ENCODE assay signal across 24 mouse cellular contexts in genomic region chr16:34844783-34845182, GRCm38 (mm10).
DNase-seq lines count a peak whose midpoint lies in the region; ATAC-seq and TF ChIP-seq lines count a peak whose summit lies in the region.
"Had no signal": no experiment of that assay in that cellular context is flagged by ENCODE, and none has a peak within 500 bp of the region (broad histone marks: within the 10 kb centered on the region; RNA-seq: fewer than 3 reads in every experiment).

No protein-coding gene starts in this region.

- TF ChIP-seq CTCF in forebrain, postnatal 0 days (IDR thresholded peaks at IDR 0.05; ENCODE audit: low read depth): 0 out of 2 replicates have a peak, but pooled peaks have one; percentile 2

- H3K9ac ChIP-seq in forebrain, embryonic 14.5 days (ENCODE audit: low read length): no peak overlapping the region
- no peak overlapping the region for H3K9ac ChIP-seq in forebrain, postnatal 0 days
- H3K9ac ChIP-seq in forebrain, embryonic 13.5 days: no peak overlapping the region
- no peak overlapping the region for H3K9ac ChIP-seq in midbrain, embryonic 16.5 days (ENCODE audit: low read depth, low read length)
- H3K9ac ChIP-seq in midbrain, embryonic 13.5 days (replicated peaks): no peak overlapping the region
- H3K9ac ChIP-seq: embryonic facial prominence, embryonic 13.5 days; embryonic facial prominence, embryonic 15.5 days had no signal

- no peaks in the 10 kb centered on the region for H3K4me1 ChIP-seq in forebrain, embryonic 14.5 days (ENCODE audit: control insufficient read depth, insufficient read depth, low read length)
- H3K4me1 ChIP-seq in forebrain, embryonic 10.5 days: peaks cover 12% of the 10 kb centered on the region
- no peaks in the 10 kb centered on the region for H3K4me1 ChIP-seq in forebrain, postnatal 0 days (ENCODE audit: insufficient read depth)
- no peaks in the 10 kb centered on the region for H3K4me1 ChIP-seq in forebrain, embryonic 13.5 days
- no peaks in the 10 kb centered on the region for H3K4me1 ChIP-seq in midbrain, embryonic 16.5 days (ENCODE audit: control insufficient read depth, insufficient read depth, low read length)
- 0 out of 2 replicates have a peak, but pooled peaks cover 3% of the 10 kb centered on the region for H3K4me1 ChIP-seq in midbrain, embryonic 13.5 days (replicated peaks)

- H3K4me3 ChIP-seq in forebrain, embryonic 14.5 days (ENCODE audit: low read depth, low read length): no peak overlapping the region
- no peak overlapping the region for H3K4me3 ChIP-seq in forebrain, embryonic 10.5 days
- no peak overlapping the region for H3K4me3 ChIP-seq in forebrain, postnatal 0 days (ENCODE audit: low read depth, low read length)
- H3K4me3 ChIP-seq in forebrain, embryonic 13.5 days: no peak overlapping the region
- H3K4me3 ChIP-seq in midbrain, embryonic 16.5 days (ENCODE audit: low read depth, low read length): no peak overlapping the region
- no peak overlapping the region for H3K4me3 ChIP-seq in midbrain, embryonic 13.5 days (replicated peaks)
- H3K4me3 ChIP-seq: embryonic facial prominence, embryonic 13.5 days; embryonic facial prominence, embryonic 15.5 days; erythroblast, embryonic 14.5 days had no signal

- DNase-seq in forebrain, embryonic 14.5 days (ENCODE audit: low spot score): peak; percentile 7
- no peak for DNase-seq in forebrain, embryonic 10.5 days (ENCODE audit: extremely low spot score, low spot score)
- DNase-seq in forebrain, postnatal 0 days: peak; percentile 36
- DNase-seq: adrenal gland, adult 8-10 months; adrenal gland, postnatal 14 days; adrenal gland, postnatal 36 days; B cell, adult 2 months; cerebellum, adult 11 months; cerebellum, adult 18-20 months; cerebellum, adult 8-10 months; cerebellum, adult 9-11 months; cerebellum, postnatal 14 days; cerebellum, postnatal 36 days; embryo, embryonic 11 days had no signal

- no peaks in the 10 kb centered on the region for H3K36me3 ChIP-seq in forebrain, embryonic 14.5 days (ENCODE audit: control insufficient read depth, insufficient read depth, low read length)
- no peaks in the 10 kb centered on the region for H3K36me3 ChIP-seq in forebrain, embryonic 10.5 days (replicated peaks)
- no peaks in the 10 kb centered on the region for H3K36me3 ChIP-seq in forebrain, postnatal 0 days (ENCODE audit: insufficient read depth)
- no peaks in the 10 kb centered on the region for H3K36me3 ChIP-seq in forebrain, embryonic 13.5 days (ENCODE audit: poor library complexity, severe bottlenecking)
- no peaks in the 10 kb centered on the region for H3K36me3 ChIP-seq in midbrain, embryonic 16.5 days (ENCODE audit: control insufficient read depth, insufficient read depth, low read length)
- H3K36me3 ChIP-seq in midbrain, embryonic 13.5 days: no peaks in the 10 kb centered on the region
- H3K36me3 ChIP-seq: embryonic facial prominence, embryonic 13.5 days; embryonic facial prominence, embryonic 15.5 days; G1E had no signal

- whole genome bisulfite sequencing in forebrain, embryonic 14.5 days: 55% methylated on average over 6 of the region's 6 CpGs
- 82% methylated on average over 6 of the region's 6 CpGs for WGBS in forebrain, embryonic 10.5 days
- WGBS in forebrain, postnatal 0 days: 47% methylated on average over 6 of the region's 6 CpGs
- 61% methylated on average over 6 of the region's 6 CpGs for WGBS in forebrain, embryonic 13.5 days
- WGBS in midbrain, embryonic 16.5 days: 36% methylated on average over 6 of the region's 6 CpGs
- WGBS in midbrain, embryonic 13.5 days: 52% methylated on average over 6 of the region's 6 CpGs

- H3K4me2 ChIP-seq in forebrain, embryonic 14.5 days (ENCODE audit: low read length): no peak overlapping the region
- H3K4me2 ChIP-seq in forebrain, postnatal 0 days (ENCODE audit: low read depth): no peak overlapping the region
- no peak overlapping the region for H3K4me2 ChIP-seq in forebrain, embryonic 13.5 days
- no peak overlapping the region for H3K4me2 ChIP-seq in midbrain, embryonic 16.5 days (ENCODE audit: low read length)
- H3K4me2 ChIP-seq in midbrain, embryonic 13.5 days (replicated peaks): no peak overlapping the region
- H3K4me2 ChIP-seq: embryonic facial prominence, embryonic 13.5 days; embryonic facial prominence, embryonic 15.5 days had no signal

- ATAC-seq in forebrain, embryonic 14.5 days: no peak
- ATAC-seq in forebrain, postnatal 0 days: peak; percentile 84
- no peak for ATAC-seq in forebrain, embryonic 13.5 days
- ATAC-seq in midbrain, embryonic 16.5 days: peak; percentile 58; the same call in 1 of the 2 replicates
- ATAC-seq in midbrain, embryonic 13.5 days: no peak
- ATAC-seq: activated CD4-positive, CD25-positive, alpha-beta regulatory T cell, adult 4 months; CD4-positive, CD25-positive, alpha-beta regulatory T cell, adult 4 months; Patski had no signal

- no peaks in the 10 kb centered on the region for H3K27me3 ChIP-seq in forebrain, embryonic 14.5 days (replicated peaks; ENCODE audit: control insufficient read depth, insufficient read depth, low read length)
- H3K27me3 ChIP-seq in forebrain, embryonic 10.5 days (ENCODE audit: poor library complexity, severe bottlenecking): no peaks in the 10 kb centered on the region
- no peaks in the 10 kb centered on the region for H3K27me3 ChIP-seq in forebrain, postnatal 0 days (ENCODE audit: insufficient read depth, low read length)
- no peaks in the 10 kb centered on the region for H3K27me3 ChIP-seq in forebrain, embryonic 13.5 days
- H3K27me3 ChIP-seq in midbrain, embryonic 16.5 days (ENCODE audit: control insufficient read depth, insufficient read depth, low read depth, low read length): no peaks in the 10 kb centered on the region
- no peaks in the 10 kb centered on the region for H3K27me3 ChIP-seq in midbrain, embryonic 13.5 days
- H3K27me3 ChIP-seq: embryonic facial prominence, embryonic 13.5 days; embryonic facial prominence, embryonic 15.5 days; Patski had no signal

- no peaks in the 10 kb centered on the region for H3K9me3 ChIP-seq in forebrain, embryonic 14.5 days (replicated peaks; ENCODE audit: control insufficient read depth, low read length)
- no peaks in the 10 kb centered on the region for H3K9me3 ChIP-seq in forebrain, embryonic 10.5 days
- no peaks in the 10 kb centered on the region for H3K9me3 ChIP-seq in forebrain, postnatal 0 days (ENCODE audit: low read length)
- H3K9me3 ChIP-seq in forebrain, embryonic 13.5 days (replicated peaks): no peaks in the 10 kb centered on the region
- no peaks in the 10 kb centered on the region for H3K9me3 ChIP-seq in midbrain, embryonic 16.5 days (replicated peaks; ENCODE audit: control insufficient read depth, low read length, poor library complexity, severe bottlenecking)
- H3K9me3 ChIP-seq in midbrain, embryonic 13.5 days: peaks cover 10% of the 10 kb centered on the region; the same call in 1 of the 2 replicates
- H3K9me3 ChIP-seq: G1E had no signal

- no peak overlapping the region for H3K27ac ChIP-seq in forebrain, embryonic 14.5 days (ENCODE audit: low read depth, low read length)
- H3K27ac ChIP-seq in forebrain, embryonic 10.5 days: no peak overlapping the region
- no peak overlapping the region for H3K27ac ChIP-seq in forebrain, postnatal 0 days (ENCODE audit: low read depth, low read length)
- no peak overlapping the region for H3K27ac ChIP-seq in forebrain, embryonic 13.5 days
- no peak overlapping the region for H3K27ac ChIP-seq in midbrain, embryonic 16.5 days (ENCODE audit: low read length)
- no peak overlapping the region for H3K27ac ChIP-seq in midbrain, embryonic 13.5 days
- H3K27ac ChIP-seq: embryonic facial prominence, embryonic 13.5 days; embryonic facial prominence, embryonic 15.5 days had no signal

Comparison
In these comparisons a context has a peak if more than half of its experiments do, and no peak if none do; other contexts are left out.
1. ATAC-seq: peak in forebrain, postnatal 0 days (single experiment) and midbrain, embryonic 16.5 days (single experiment); none in forebrain, embryonic 14.5 days (single experiment), forebrain, embryonic 13.5 days (single experiment) and midbrain, embryonic 13.5 days (single experiment).